Mouse (Mus musculus) testis, adult 2 months (tissue): ENCODE results near the gene B4galt1.

Experiments
- CTCF ChIP-seq: fragments of 200-500 bp; IDR thresholded peaks from 2 replicates; pipeline ENCODE4 v1.5.1; 2012; ENCODE audit warnings: low read depth, mild to moderate bottlenecking, inconsistent platforms, low read length, moderate library complexity; ENCODE audit not compliant: control insufficient read depth, insufficient read depth, insufficient replicate concordance
- POLR2A ChIP-seq: fragments of 200-500 bp; IDR thresholded peaks from 2 replicates; pipeline ENCODE4 v1.6.1; 2012; ENCODE audit warnings: low read depth, mild to moderate bottlenecking, inconsistent platforms, low read length, moderate library complexity; ENCODE audit not compliant: control insufficient read depth

DNA sequence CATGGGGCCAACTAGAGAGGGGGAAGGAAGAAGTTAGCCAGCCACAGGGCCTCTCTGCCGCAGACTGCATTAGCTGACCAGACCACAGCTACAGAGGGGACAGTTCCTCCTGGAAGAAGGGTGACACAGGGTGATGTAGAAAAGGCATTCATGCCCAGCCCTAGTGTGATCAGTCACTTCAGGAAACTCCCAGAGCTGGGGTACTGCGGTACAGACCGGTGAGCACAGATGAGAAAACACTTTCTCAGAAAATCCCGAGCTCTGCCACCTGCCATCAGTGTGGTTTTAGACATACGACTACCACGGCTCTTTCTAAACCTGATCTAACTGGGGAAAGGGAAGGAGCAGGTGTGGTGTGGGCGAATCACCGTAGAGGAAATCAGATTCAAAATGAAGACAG is 30.1 kb downstream of the B4galt1 start:
- TF ChIP-seq CTCF, result no peak
- TF ChIP-seq POLR2A, result no peak
